Mouse (Mus musculus) fat pad, adult 2 months (tissue): Measurements from ENCODE around the gene Fsip1.
"Not testable (repeated sequence)": the region's sequence is repeated elsewhere in the genome, so short reads cannot be mapped to it uniquely, and the experiment has no call there.

Experiments used
- DNase-seq: peaks from one replicate; pipeline ENCODE4 v3.0.0-alpha.2; 2011; ENCODE audit warnings: low read depth, low spot score; ENCODE audit errors: extremely low read depth

Gene Fsip1

DNA sequence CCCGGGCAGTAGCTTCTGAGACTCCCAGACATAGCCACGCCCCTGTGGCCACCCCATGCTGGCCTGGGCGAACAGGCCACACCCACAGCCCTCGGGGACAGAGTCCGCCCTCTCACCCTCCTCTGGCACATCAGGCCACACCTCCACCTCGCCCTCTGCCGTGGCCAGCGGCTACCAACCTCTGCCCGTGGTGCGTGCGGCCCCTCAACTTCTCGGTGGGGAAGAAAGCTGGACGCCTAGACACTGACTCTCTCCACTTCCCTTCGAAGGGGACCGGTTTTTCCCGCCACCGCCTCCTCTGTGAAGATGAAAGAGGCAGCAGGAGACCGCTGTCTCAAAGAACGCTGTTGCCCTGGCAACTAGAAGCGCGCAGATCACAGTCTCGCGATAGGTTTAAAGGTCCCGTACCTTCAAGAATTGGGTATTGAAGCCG, at the start of gene Fsip1:
Gene Fsip1 (minus strand): TSS at position 346 of the 433 bp plus-strand sequence.
- no peak for DNase-seq

DNA sequence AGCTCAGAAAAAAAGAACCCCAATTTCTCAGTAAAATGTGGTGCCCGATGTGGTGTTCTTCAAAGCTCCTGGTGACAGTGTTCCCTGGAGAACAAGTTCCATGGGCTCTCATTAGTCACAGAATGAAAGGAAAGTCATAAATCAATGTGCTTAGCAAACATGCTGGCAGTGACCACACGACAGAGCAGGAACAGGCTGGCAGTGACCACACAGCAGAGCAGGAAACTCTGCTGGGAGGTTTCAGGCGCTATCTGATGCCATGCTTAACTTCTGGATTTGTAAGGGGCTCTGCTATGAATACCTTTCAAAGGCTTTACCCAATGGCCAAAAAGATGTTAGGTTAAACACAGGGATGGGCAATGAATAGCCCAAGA, 49.7 kb upstream of the Fsip1 start:
- DNase-seq, result no peak

DNA sequence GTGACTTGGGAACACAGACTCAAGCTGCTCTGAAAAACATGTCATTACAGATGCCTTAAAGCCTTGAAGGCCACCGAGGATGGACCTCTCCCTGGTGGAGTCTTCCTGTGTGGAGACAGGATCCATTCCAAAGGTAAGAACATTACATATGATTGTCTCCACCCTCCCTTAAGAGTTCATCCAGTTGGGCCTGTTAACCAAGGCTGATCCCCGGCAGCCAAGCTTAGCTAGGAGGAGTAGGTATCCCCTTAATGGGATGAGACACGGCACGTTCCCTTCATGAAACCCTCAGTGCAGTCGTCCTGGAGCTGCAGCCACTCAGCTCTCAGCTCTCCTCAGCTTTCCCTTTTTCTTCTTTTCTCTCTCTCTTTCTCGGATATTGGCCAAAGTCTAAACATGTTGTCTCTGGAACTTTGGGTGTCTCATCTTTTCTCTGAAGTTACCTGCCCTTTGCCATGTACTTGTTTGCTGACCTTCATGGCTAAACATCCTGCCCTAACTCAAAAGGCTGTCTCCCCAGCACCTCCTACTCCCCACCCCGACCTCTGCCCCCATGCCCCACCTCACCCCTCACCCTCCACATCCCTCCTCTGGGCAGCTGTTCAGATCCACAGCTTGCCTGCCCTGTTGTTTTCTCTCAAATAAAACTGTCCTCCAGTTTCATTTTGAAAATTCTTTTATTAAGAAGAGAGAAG, 49.2 kb upstream of the Fsip1 start:
- DNase-seq, result no peak

DNA sequence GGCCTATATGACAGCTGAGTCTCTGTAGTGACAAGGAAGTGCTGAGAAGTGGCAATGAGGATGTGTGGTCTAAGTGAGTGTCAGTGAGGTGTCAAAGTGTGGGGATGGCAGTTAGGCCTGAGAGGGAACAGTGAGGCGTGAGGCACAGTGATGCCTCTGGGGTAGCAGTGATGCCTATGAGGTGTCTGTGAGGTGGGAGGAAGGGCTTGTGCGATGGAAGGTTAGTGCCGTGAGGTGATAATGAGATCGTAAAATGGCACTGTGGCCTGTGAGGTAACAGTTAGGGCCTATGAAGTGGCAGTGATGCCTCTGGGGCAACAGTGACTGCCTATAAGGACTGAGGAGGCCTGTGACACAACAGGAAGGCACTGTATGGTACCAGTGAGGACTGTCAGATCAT, 46.7 kb upstream of the Fsip1 start:
- DNase-seq, result no peak

DNA sequence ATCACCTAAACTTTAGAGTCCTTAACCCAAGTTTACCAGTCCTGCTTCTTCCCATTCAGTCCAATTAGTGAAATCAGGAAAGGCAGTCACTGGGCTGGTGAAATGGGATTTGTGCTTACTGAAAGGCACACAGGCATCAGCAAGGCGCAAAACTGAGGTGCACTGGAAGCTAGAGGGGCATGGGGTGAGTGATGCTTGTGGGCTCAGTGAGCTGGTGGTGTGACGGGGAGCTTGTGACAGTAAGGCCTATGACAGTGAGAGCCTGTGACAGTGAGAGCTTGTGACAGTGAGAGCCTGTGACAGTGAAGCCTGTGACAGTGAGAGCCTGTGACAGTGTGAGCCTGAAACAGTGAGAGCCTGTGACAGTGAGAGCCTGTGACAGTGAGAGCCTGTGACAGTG, 44.9 kb upstream of the Fsip1 start:
- DNase-seq, result no peak

DNA sequence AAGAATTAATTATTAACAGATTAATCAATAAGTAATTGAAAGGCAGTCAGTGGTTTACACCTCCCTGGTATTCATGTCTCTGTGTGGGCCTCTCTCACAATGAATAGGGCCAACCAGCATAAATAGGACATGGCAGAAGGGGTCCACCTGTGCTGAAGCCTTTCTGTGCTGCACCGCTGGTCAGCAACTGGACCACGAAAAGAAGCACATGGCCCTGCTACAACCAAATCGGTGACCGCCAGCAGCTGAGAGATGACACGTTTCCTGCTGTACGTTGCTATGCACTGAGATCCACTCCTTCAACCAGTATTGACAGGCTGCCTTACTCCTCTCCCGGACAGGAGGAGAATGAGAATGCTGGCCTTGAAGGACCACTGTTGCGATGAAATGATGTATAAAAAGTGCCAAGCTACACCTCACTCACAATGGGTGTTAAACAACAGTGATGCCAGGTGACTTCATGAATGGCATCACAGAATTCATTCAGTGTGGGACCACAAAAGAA, 44.3 kb upstream of the Fsip1 start:
- DNase-seq, result no peak

DNA sequence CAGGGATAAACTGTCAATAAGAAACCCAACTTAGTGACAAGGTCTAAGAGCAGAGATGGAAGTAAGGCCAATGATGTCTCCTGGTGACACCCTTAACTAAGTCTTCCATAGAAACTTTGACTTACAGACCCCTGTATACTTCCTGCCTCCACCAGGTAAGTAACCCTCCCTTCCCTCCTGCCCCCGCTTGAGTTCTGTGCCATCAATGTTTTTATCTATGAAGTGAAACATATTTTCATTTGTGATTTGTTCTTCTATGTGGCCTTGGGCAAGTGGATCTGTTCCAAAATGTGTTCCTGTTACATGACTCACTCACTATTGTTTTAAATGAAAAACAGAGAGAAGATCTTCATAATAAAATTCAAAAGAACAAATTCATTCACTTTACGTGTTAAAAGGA, 43.2 kb upstream of the Fsip1 start:
- no peak for DNase-seq

DNA sequence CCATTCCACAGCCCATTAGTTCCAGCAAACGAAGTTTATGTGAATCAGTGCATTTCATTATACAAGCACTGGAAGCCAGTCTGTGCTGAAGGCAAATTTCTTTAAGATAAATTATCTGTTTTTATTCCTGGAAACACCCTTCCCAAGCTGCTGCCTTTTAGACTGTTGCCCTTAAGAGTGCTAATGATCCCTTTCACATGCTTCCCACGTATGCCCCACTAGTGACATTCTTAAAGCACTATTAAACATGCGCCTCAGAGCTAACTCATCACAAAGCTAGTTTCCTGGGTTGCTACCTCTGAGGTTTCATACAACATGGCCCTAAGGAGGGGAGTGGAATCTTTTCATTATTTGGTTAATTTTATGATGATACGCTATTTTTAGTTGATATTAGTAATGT, 41.8 kb upstream of the Fsip1 start:
- no peak for DNase-seq

DNA sequence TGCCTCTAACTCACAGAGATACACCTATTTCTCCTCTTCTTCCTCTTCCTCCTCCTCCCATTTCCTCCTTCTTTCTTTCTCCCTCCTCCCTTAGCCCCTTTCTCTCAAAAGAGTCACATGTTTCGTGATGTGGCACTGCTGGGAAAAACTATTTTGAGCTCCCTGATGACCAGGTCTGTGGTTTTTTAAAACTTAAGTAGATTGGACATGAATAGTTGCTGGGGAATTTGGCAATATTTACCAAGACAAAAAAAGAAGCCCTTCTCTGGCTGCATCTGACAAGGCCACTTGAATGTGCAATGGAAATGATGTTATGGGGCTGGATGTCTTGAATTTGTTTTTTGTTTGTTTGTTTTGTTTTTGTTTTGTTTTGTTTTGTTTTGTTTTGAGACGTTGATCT, 41.2 kb upstream of the Fsip1 start:
- DNase-seq, result no peak

DNA sequence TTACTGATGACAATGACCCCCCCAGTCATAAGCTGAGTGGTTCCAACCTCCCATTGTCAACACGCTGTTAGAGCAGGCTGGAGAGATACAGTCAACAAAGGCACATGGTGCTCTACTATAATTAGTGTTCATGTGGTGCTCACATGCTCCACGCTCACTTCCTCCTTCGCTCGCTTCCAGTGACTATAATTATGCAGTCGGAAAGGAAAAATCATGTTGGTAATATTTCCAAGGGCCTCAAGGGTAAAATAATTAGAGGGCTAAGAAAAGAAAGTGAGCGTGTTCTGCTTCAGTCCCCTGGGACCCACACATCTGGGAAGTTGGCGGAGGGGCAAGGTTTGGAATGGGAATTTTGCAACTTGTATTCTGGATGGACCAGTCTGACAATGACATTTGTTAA, 38.7 kb upstream of the Fsip1 start:
- DNase-seq, result no peak

DNA sequence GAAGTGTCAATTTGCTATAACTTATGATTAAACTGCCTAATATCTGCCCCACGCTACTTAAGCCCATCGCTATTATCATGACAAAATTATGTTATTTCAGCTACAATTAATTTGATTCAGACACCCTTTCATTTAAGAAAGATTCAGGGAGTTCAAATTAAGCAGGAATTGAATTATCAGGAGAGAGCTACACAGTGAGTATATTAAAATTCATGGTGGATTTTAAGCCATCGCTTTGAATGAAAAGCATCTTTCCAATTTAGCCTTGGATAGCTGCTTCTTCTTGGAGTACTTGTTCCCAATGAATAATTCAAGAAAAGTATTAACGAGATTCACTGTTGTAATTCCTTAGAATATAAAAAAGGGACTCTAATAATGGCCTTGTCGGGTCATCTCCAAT, 36.8 kb upstream of the Fsip1 start:
- DNase-seq, result no peak

DNA sequence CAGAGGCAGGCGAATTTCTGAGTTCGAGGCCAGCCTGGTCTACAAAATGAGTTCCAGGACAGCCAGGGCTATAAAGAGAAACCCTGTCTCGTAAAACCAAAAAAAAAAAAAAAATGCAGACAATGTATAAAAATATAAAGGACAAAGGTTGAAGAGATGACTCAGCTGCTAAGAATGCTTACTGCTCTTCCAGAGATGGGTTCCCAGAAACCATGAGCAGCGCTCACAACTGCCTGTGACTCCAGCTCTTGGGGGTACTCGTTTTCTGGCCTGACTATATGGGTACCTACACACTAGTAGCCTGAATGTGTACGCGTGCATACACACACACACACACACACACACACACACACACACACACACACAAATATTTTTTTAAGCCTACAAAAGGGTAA, 32.3 kb upstream of the Fsip1 start:
- DNase-seq, result not testable (repeated sequence)

DNA sequence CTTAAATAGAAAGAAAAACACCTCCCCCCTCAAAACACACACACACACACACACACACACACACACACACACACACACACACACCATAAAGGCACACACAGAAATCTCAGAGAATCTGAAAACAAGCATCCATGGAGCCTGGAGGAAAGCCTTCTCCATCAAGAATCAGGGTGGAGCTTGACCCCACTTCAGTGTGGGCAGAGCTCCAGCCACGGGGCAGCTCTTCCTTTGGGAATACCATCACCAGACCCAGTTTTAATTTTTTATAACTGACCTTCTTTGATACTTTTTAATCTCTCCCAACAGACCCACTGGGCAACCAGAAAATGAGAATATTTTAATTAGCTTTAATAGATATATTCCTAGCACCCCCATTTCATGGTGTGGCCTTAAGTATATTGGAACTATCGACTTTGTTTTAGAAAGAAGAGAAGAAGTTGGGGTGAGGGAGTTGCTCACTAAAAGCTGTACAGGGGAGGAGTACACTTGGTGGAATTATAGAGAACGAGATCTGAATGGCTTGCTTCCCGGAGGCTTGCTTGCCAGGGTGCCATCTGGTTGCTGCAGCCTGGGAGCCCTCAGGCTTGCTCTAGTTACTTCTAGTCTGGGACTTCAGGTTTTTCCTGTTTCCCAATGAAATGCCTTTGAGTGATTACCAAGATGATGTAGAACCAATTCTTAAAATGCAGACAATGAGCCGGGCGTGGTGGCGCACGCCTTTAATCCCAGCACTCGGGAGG, 31.7 kb upstream of the Fsip1 start:
- peak; percentile 37 for DNase-seq

DNA sequence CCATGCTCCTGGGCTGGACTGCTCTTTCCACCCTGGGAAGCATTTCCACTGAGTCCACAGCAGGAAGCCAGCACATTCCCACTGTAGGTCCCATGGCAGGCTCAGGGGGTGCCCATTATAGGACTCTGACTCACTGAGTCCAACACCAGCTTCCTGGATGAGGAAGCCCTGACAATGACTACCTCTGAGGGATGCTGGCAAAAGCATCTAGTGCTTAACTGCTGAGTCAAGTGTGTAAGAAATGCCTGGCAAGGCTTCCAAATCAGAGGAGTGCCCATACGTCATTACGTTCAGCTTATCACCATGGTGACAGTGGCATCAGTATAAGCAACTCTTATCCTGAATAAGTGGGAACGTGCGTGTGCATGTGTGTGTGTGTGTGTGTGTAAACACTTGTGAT, 30.9 kb upstream of the Fsip1 start:
- no peak for DNase-seq

DNA sequence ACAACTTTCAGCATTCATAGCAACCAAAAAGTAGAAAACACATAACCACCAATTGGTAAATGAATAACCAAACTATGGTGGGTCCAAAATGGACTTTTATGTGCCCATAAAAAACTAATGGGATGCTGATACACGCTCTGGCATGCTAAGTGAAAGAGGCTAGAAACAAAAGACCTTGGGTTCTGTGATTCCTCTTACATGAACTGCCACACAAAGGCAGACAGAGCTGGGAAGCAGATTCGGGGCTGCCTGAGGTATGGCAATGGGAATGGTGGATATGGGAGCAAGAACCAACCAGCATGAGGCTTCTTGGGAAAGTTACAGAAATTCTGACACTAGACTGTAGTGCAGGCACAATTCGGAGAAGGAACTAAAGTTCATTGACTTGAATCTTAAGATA, 25.7 kb upstream of the Fsip1 start:
- DNase-seq, result no peak

DNA sequence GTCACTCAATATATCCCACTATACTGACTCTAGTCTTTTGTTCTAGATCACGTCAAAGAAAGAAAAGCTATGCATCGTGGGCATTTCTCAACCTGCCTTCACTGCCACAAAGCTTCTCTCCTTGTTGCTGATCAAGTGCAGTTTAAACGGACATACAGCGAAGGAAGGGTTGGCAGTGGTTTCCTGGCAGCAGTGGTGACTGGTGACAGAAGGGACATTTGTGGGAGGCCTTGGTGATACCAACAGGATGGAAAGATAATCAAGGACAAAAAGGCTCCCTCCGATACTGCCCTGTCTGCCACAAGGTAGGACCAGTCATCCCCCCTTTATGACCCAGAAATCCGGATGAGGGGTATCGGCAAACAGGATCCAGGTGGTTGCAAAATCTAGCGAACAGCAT, 21.5 kb upstream of the Fsip1 start:
- no peak for DNase-seq

DNA sequence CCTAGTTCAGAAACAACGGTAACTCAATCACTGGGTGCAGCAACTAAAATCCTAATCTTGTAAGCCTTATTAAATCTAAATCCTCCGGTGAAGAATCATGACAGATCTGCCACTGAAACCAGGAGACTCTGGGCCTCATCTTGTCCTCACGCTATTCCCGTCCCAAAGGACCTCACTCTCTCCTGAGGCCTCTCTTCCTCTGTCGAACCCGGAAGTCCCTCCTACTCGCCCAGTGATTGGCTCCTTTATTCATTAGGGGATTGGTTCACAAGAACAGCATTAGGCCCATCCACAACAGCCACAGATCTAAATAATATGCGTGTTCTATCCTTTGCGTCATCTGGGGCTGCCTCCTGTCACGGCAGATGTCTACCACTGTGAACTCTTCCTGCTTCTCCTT, 14.8 kb upstream of the Fsip1 start:
- no peak for DNase-seq

DNA sequence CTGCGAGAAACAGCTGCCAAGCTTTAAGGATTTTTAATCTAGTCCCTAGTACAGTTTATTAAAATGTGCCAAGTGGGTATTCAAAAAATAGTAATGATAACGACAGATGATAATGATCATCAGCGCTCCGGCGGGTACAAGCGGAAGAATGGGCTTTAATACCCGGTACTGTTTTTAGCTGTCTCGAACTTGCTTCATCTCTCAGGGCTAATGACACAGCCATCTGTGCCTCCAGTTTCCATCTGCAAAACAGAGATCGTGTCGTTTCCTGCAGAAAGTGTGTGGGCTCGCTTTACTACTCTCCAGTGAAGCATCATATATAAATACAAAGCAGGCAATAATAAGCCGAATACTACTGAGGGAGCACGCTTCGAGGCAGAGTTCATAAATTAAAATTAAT, 13.4 kb upstream of the Fsip1 start:
- no peak for DNase-seq

DNA sequence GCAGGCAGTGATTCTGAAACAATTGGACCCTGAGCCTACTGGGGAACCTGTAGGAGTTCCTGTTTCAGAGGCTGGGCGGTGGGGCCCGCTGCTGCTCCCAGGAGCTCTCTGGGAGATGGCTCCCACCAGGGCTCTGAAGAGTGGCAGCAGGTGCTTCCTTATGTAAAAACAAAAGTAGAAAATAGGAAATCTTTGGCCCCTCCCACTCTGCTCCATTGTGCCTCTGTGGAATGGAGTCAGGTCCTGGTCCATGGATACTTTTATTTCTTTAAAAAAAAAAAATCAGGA, 7.1 kb upstream of the Fsip1 start:
- no peak for DNase-seq

DNA sequence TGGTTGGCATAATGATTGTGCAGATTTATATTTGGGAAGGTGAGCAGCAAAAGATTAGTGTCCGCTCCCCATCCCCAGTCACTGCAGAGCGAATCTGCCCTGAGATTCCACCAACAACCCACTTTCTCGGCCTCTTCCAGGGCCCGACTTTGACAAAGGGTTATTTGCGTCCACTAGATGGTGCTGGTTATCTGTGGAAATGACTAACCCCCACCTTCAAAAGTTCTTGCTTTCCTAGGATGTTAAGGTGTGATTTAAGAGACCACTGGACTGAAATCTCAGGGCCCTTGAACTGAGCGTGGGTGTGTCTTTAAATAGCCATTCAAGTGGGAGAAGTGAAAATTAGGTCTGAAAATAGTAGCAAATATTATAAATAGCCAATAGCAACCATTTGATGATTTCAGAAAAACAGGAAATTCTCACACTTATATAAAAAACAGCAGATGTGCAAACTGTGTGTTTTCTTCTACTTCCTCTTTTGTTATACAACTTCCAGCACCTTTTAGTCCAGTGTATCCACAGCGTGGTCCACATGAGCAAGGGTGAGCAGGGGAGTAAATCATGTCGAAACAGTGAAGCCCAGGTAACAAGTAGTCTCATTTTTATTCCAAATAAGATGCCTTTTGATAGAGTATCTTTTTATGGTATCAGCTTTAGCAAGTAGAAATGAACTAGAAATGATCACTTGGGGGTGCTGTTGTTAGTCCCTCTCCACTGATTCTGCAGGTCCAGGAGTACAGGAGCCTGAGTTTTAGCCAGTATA, 6.6 kb upstream of the Fsip1 start:
- no peak for DNase-seq

DNA sequence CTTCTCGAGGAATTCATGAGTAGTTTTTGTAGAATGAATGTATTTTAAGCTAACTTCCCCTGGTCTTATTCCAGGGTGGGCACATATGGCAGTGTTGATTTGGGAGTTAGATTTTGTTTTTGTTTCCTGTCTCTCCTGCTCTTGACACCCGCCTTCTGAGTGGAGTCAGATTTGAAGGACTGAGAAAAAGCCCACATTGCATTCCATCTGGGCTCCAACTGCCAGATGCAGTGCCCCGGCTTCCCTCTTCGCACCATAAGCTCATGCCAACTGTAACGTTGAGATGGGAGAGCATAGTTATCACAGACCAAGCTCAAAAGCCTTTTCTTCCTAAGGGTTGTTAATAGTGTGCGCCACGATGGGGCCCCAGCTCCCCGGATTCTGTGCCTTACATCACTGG, 5.9 kb upstream of the Fsip1 start:
- DNase-seq, result no peak

DNA sequence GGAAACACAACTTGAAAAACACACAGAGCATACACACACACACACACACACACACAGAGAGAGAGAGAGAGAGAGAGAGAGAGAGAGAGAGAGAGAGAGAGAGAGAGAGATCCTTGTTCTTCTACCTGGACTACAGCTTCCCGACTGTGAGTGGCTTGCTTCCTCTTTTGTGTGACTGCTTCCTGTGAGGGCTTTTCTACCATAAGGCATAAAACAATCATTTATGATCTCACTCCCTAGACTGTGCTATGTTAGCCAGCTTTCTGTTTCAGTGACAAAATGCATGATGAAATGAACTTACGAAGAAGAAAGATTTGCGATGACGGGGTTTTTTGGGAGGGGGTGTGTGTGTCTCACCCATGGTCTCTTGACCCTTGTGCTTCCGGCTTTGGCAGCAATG, 3.0 kb upstream of the Fsip1 start:
- DNase-seq, result no peak
